Mouse (Mus musculus) adrenal gland, adult (tissue): ENCODE data around the gene Neurl1b.
A peak's percentile ranks its signal among the peaks of the same experiment; 100 is the strongest.

Experiments used
- DNase-seq, 2 experiments: peaks; one replicate each; pipeline ENCODE4 v3.0.0; 2022 to 2023; ENCODE audit warnings: low spot score in 1 of 2; ENCODE audit not compliant: inconsistent age in 2 of 2

The Neurl1b gene

DNA sequence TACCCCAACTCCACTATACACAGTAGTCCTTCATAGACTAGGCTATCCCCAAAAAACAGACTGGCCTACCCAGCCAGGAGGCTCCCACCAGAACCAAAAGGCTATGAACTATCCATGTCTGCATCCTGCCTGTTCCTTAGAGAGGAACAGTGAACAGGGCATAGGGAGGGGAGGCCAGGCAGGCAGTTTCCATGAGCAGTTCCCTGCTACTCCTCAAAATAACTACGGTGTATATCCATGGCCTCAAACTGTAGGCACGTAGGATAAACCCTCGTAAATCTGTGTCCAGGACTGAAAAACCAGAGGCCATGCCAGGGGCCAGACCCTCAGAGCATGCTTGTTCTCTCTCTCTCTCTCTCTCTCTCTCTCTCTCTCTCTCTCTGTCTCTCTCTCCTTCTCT lies 17.9 kb upstream of the Neurl1b start:
- DNase-seq, result no peak

DNA sequence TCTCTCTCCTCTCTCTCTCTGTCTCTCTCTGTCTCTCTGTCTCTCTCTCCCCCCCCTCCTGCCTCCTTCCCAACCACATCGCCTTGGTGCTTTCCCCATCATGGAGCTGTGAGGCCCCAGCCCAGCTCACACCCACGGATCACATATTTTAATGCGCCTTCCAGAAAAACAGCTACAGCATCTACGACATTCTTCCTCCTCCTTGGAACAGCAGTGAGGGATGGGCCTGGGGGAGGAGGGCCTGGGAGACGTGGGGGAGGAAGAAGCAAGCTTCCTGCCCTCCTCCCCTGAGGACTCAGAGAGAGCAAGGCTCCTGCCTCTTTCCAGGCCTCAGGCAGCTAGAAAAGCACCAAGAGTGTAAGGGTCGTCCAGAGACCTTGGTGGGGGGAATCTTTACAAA lies 17.3 kb upstream of the Neurl1b start:
- DNase-seq, result peak in 1 of 2 experiments; percentile 19

DNA sequence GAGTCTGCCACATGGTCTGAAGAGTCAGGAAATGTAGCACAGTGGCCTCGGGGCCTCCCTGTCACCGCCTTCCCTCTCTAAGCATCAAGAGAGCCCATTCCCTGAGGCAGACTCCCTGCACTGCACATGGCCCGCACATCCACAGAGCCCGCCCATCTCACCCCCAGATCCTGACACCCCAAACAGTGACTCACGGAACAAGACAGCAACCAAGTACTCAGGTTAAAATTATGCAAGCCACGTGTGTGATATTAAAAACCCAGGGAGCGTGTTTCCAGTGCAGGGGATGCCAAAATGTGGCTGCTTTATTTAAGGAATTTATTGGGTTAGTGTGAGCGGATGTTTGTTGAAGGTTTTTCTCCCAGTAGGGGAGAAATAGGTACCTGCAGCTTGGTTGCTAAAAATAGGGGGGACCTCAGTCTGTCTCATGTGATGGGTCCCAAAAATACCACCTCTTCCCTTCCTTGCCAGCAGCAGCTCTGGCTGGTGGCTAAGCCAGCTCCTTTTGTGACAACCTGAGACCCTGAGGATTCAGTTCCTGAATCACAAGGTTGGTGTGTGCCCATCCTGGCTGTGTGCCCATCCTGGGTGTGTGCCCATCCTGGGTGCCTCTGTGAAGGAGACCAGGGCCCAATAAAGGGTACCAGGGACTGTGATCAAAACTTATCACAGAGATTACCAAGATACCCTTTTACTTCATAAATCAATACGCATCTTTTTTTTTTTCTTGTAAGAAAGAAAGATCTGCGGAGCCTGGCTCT lies 9.1 kb upstream of the Neurl1b start:
- no peak for DNase-seq

DNA sequence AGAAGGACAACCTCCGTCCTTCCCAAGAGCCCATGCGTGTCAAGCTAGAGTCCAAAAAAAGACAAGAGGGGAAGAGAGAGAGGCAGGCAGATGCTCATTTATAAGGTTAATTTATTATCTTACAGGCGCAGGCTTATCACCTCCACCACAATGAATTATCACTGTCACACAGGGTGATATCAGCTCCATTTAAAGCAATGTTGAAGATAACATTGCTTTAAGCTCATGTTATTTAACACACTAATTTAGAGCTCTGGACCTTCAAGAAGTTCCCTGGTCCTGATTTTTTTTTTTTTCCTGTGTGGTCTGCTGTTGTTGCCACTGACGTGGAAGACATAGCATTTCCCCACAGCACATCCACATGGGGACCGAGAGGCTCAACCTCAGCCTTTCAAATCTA lies 1.7 kb upstream of the Neurl1b start:
- DNase-seq, result no peak

DNA sequence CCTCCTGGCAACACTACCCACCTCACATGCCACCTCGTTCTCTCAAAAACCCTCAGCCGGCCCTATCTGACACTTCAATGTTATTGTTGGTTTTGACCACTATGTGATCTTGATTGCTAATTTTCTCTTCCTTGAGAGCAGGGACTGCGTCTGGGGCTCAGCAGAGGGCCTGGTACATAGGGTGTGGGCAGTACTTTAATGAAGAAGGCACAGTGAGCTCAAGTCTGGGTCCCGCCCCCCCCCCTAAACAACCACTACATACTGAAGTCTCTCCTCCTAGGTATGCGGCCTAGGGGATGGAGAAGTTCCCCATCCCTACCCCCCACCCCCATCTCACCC lies 476 bp upstream of the Neurl1b start:
- no peak for DNase-seq

DNA sequence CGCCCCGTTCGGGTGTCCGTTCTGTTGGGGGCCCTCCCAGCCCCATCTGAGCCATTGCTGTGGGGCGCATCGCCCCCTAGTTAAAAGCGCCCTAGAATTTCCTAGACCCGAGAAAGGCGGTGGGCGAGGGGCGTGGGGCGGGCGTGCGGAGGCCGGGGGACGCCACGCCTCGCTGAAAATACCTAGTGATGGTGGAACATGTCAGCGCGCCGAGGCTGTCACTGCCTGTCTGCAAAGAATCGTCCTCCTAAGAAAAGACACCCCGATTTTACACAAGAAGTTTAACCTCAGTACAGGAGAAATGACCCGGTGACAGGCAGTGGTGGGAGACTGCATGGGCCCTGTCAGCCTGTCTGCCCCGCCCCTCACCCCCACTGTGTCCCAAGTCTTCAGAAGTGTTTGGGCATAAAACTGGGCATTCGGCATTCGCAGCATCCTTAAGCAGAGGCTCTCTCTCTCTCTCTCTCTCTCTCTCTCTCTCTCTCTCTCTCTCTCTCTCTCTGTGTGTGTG lies 781 bp downstream of the Neurl1b start:
- peak; percentile 48 to 75 for DNase-seq

DNA sequence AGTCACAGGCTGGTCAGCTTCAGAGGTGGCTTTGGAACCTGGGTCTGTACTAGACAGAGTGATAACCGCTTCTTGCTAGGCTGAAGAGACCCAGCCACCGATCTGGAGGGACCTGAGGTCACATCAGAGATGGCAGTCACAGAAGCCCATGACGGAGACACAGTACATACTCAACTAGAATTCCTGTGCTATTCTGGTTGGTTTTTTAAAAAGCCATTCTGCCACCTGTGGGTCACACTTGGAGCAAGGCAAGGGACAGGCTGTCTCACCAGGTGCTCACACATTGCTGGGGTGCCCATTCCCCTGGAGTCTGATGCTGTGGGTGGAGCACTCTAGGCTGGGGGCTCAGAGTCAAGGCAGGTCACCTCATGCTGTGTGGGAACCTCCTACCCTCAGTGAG lies 1.5 kb downstream of the Neurl1b start:
- peak in 1 of 2 experiments; percentile 61 for DNase-seq

DNA sequence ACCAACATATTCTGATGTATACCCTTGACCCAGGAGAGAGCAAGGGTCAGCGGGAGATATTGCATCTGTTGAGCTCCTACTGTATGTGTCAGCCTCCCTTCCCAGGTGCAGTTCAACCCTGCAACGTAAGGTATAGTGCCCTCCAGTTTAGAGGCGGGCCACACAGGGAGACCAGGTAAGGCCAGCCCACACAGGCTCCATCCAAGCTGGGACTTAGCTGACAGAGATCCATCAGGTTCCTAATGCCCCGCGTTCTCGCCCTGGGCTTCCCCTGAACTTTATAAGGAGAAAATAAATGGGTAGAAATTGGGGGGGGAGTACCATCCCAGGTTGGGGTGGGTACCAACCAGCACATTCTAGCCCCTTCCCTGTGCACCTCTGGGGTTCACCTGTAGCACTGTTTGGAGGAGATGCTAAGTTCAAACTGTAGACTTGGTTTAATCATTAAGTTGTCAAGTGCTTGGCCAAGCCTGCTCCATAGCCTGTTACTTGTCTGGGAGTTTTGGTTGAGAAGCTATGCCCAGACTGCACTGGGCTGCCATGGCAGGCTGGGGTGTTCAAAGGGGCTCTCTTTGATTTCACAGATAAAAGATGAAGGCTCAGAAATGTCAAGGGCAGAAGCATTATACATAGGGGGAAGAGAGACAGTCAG lies 3.3 kb downstream of the Neurl1b start:
- DNase-seq, result peak in 1 of 2 experiments; percentile 63

DNA sequence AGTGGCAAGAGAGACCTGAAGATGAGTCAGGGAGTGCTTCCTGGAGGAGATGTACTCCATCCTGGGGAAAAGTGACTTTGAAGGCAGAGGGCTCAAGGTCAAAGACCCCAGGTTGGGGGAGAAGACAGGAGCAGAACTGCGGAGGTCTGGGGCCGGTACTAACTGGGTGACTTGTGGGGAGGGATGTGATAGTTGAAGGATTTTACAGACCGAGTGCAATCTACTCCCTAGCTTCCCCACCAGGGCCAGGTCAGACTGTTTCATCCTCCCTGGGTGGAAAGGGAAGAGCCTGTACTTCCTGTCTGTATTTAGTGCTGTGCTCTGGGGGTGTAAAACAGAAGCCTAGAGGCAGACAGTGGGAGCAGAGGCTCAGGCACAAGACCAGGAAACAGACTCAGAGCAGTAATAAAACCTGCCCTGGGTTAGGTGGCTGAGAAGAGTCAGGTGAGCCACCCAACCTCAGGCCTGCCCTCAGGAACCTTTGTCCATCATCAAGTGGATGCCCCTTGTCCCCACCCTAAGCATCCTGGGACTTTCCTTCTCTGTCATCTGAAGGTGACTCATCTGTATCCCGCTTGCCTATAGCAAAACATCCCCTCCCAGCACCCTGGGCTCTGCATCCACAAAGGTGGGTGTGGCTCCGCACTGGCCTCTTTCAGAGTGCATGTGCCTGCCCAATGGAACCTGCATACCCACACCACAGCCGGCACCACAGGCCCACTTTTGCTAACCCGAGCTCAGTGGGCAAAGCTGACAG lies 6.0 kb downstream of the Neurl1b start:
- DNase-seq, result peak in 1 of 2 experiments; percentile 64

DNA sequence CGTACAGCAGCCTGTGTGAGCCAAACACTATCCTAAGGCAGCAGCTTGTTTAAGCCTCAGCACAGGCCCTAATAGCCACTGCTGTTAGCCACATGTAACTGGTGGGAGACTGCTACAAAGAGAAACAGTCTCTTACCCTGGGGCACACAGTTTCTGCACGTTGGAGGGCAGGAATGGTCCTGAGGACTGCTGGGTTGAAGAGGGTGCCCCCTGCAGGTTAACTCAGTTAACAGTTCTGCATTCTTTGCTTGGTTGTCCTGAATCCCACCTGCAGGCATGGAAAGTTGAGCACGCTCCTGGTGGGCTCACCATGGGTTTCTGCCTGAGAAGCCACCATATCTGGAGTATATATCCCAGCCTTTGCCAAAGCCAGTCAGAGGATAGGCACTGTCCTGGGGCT lies 6.9 kb downstream of the Neurl1b start:
- peak in 1 of 2 experiments; percentile 77 for DNase-seq

DNA sequence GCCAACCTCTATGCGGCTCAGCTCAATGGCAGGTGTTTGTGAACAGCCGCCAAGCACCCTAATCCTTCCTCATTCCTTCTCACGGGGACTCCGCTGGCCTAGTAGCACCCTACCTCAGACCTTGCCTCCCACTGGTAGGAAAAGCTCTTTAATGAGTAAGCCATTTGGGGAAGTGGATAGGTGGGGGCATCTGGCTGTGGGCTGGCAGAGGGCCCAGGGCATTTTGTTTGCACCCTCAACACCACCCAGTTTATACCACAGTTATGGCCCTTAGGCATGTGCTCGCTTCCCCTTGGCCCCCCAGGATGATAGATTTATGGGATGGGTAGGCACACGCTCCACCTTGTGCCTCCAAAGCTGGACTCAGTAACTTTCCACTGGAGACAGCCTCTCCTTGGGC lies 7.8 kb downstream of the Neurl1b start:
- peak; percentile 83 to 89 for DNase-seq

DNA sequence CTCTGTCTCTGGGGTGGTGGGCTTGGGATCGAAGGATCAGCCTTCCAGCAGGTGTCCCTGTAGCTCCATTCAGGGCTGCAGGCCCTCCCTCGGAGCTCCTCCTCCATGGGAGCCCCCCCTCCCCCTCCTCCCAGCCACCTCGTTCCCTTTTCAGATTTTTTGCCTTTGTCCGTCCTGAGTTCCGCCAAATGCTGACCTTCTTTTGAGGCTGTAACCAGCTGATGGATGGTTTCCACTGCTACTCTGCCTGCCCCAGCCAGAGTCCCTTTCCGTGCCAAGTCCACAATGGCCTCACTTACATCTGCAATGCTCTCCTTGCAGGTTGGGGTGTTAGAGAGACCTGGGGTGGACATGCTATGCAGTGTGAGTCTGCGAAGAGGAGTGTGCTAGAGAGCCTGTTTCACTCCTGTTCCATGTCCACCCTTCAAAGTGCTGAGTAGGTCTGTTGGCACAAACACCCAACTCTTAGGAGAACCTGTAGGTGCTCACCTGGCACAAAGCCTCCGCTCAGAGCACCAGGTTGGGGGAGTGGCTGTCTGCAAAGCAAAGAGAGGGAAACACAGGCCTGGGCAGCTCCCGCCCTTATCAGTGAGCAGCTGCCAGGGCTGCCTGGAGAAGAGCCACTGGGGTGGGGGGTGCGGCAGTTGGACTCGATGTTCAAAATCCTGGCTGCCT lies 9.5 kb downstream of the Neurl1b start:
- DNase-seq, result peak; percentile 70 to 90

DNA sequence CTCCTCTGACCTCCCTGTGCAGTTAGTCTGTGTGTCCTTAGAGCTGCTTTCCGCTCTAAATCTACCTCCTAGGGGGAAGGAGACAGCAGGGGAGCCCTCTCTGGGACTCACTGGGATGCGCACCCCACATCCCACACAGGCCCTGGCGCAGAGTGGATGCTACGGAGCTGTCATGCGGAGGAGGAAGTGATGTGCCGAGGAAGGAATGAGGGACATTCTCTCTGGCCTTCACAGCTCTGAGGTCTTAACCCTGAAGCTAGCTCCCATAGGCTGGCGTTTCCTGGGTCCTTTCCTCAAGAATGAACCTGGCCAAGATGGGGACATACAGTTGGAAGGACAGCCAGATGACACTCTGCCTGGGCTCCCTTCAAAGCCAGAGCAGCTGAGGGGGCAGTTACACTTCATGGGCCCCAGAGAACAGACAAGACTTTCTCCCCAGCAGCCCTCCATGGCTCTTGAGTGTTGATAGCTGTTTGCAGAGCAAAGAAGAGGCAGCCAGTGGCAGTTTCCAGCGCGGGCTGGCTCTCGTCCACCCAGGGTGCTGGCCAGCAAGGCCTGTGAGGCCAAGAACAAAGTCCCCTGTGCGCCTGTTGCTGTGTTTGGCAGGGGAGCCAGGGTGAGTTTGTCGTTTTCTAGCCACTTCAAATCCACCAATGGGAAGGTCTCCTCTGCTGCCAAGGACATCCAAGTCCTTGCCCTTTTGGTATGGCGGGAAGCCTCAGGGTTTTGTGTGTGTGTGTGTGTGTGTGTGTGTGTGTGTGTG lies 10.5 kb downstream of the Neurl1b start:
- peak; percentile 85 to 92 for DNase-seq

DNA sequence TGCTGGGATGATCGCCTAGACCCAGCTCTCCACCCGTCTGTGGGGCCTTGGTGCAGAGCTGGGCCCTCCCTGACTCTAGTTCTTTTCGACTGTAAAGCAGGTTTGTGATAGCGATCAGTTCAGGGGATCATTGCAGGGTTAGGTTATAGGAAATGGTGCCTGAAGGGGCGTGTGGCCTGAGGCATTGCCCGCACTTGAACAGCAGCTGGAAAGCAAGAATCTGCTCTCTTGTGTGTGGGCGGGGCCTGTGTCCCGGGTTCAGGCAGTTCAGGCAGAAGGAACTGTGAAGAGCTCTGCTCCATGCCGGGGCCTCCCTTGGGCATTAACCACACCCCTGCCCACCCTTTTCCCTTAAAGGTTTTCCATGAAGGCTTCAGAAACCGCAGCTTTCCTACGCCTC lies 18.7 kb downstream of the Neurl1b start:
- no peak for DNase-seq

DNA sequence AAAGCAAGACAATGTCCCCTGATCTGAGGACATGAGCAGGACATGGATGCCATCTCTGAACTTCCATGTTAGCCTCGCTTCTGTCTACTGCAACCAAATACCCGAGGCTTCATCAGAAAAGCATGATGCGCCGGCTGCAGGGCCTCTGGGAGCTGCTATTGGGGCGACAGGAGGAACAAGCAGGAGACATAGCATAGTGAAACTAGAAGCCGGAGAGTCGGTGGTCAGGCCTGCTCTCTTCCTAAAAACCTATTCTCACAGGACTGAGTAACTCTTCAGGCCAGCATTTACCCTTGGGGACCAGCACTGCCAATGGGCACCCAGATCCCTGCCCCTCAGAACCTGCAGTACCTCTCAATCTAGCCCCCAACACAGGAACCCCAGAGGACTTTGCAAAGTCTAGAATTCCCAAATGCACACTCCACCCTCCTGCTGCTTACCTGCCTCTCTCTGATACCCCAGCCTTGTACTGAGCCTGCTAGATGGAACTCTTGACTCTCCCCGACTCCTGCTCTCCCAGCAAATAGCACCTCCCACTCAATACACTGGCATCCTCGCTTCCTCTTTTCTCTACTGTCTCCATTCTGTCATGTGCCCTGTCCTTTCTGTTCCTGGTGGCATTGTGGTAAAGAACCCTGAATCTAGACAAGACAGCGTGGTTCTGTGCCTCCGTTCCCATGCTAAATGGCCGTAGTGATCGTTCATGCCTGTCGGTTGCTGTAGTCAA lies 22.6 kb downstream of the Neurl1b start:
- DNase-seq, result no peak

DNA sequence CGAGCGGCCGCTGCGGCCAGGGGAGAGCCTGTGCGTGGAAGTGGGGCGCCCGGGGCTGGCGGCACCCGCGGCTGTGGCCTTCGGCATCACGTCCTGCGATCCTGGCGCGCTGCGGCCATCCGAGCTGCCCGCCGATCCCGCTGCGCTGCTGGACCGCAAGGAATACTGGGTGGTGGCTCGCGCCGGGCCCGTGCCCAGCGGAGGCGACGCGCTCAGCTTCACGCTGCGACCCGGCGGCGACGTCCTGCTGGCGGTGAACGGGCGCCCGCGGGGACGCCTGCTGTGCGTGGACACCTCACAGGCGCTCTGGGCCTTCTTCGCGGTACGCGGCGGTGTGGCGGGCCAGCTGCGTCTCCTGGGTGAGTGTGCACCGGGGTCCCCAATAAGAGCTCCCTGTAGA lies 24.4 kb downstream of the Neurl1b start:
- DNase-seq, result peak in 1 of 2 experiments; percentile 42

DNA sequence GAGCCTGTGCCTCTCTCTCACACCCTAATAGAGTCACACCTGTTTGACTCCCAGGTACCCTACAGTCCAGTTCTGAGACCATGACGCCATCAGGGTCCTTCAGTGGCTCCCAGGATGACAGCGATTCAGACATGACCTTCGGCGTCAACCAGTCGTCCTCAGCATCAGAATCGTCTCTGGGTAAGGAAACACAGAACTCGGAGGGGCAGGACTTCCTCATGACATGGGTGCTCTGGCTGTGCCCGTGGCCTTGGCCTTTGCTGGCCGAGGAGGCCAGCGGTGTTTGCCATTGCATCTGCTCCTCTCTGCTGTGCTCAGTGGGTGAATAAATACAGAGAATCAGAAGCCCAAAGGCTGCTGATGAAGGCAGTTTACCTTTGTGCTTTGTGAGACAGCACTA lies 26.4 kb downstream of the Neurl1b start:
- peak; percentile 71 to 75 for DNase-seq

DNA sequence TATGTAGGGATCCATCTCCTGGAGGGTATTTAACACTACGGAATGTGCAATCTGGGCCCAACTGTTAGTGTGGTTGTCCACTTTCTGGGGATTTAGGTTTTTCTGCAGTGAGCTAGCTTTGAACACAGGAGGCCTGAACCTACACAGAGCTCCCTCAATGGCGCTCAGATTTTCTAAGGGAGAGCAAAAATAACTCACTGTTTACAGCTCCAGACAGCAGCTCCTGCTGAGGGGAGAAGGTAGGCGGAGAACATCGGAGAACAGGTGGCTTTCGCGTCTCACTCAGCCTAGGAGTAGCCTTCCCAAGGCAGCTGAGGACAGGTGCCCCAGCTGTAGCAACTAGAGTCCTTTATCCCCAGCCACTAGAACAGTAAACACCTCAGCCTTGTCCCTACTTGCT lies 27.6 kb downstream of the Neurl1b start:
- DNase-seq, result no peak

DNA sequence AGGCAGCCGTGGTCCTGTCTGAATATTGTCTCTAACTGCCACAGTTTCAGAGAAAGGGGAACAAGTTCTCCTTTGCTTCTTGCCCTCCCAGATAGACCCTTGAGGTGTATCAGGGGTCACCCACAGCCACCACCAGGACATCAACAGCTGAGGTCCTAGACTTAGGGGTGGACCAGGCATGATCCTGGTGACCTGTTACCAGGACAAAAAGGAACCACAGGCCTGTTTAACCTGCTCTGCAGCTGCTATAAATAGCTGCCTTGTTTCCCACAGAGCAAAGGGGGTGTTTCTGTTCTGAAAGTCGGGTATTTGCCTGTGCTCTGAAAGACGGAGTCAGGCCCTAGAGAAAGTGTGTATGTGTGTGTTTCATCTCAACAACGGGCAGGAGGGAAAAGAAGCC lies 29.2 kb downstream of the Neurl1b start:
- no peak for DNase-seq

DNA sequence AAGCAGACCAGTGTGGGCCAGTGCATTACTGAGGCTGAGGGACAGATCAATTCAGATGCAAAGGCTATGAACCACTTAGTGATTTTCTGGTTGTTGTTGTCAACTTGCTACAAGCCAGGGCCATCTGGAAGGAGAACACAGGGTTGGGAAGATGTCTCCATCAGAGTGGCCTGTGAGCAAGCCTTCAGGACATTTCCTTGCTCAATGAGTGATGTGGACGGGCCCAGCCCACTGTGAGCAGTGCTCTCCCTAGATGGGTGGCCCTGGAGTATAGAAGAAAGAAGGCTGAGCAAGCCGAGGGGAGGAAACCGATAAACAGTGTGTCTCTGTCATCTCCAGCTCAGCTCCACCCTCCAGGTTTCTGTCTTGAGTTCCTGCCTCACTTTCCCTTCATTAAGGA lies 34.8 kb downstream of the Neurl1b start:
- DNase-seq, result peak in 1 of 2 experiments; percentile 73
